Mouse (Mus musculus) lung, adult 2 months (tissue): Measurements from ENCODE around the gene Nln.

Experiments
- CTCF ChIP-seq: fragments of 200-500 bp; IDR thresholded peaks from 2 replicates; pipeline ENCODE4 v1.5.1; 2011; ENCODE audit warnings: mild to moderate bottlenecking, low read length, control low read depth; ENCODE audit not compliant: insufficient read depth
- POLR2A ChIP-seq: fragments of 200-500 bp; IDR thresholded peaks from 2 replicates; pipeline ENCODE4 v1.6.1; 2011; ENCODE audit warnings: low read depth, mild to moderate bottlenecking, control low read depth, low read length, borderline replicate concordance; ENCODE audit errors: extremely low read depth

GRCm38 (mm10) chr13:104155106-104155505 is 45.7 kb upstream of the Nln start:
- no peak for TF ChIP-seq CTCF
- TF ChIP-seq POLR2A: no peak
